Mouse (Mus musculus) splenic B cell, adult 2 months (primary cell): ENCODE measurements around the gene Fbxo31.

ENCODE experiments used
- DNase-seq: peaks from one replicate; pipeline ENCODE4 v3.0.0-alpha.2; 2011; ENCODE audit warnings: low read depth, low spot score
- H3K27me3 ChIP-seq: 2 replicates; pipeline ENCODE4 v1.6.1; 2012; ENCODE audit warnings: mild to moderate bottlenecking, low read length, moderate library complexity, mixed read lengths; ENCODE audit not compliant: control insufficient read depth, poor library complexity, insufficient read depth, severe bottlenecking
- H3K36me3 ChIP-seq: 2 replicates; pipeline ENCODE4 v1.6.1; 2012; ENCODE audit warnings: mild to moderate bottlenecking, low read length, moderate library complexity, mixed read lengths; ENCODE audit not compliant: control insufficient read depth, poor library complexity, insufficient read depth, severe bottlenecking

The Fbxo31 gene

GRCm38 (mm10) chr8:121578676-121579451 lies at the start of gene Fbxo31:
Gene Fbxo31 (minus strand): TSS chr8:121578806.
- Histone ChIP-seq H3K27me3 (no peaks in the 10 kb centered on the region), H3K36me3 (no peaks in the 10 kb centered on the region)
- DNase-seq: peak; percentile 97

DNA sequence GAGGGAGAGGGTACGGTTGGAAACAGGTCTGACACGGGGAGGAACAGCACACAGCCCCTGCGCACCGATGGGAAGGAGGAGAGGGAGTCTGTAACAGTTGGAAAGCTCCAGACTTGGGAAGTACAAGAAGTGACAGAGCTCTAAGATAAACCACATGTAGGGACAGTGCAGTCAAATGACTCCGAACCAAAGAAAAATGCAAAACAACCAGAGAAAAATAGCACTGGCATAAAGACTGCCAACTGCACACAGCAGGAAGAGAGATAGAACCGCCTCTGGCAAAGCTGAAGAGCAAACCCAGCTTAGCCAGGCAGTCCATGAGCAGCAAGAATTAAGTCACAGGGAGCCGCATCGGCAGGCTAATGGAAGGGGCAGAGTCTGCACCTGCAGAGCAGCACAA lies 44.4 kb upstream of the Fbxo31 start:
- DNase-seq: no peak
- no peaks in the 10 kb centered on the region for H3K27me3 ChIP-seq

DNA sequence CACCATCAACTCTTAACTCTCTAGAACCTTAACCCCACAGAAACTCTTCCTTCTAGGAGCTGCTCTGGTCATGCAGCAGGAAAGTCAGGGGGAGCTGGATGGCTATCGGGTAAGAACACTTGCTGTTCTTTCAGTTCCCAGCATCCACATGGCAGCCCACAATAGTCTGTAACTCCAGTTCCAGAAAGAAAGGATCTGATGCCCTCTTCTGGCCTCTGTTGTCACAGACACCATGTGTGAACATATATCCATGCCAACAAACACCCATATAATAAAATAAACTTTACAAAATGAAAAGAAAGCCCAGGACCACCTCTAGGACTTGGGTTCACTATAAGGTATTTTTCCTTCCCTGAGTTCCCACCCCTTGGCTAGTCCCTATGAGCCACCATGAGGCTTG lies 43.3 kb upstream of the Fbxo31 start:
- Histone ChIP-seq H3K27me3 (no peaks in the 10 kb centered on the region), H3K36me3 (no peaks in the 10 kb centered on the region)
- no peak for DNase-seq

More for the DNA sequence above, 44.4 kb upstream of the Fbxo31 start:
- H3K36me3 ChIP-seq: no peaks in the 10 kb centered on the region

DNA sequence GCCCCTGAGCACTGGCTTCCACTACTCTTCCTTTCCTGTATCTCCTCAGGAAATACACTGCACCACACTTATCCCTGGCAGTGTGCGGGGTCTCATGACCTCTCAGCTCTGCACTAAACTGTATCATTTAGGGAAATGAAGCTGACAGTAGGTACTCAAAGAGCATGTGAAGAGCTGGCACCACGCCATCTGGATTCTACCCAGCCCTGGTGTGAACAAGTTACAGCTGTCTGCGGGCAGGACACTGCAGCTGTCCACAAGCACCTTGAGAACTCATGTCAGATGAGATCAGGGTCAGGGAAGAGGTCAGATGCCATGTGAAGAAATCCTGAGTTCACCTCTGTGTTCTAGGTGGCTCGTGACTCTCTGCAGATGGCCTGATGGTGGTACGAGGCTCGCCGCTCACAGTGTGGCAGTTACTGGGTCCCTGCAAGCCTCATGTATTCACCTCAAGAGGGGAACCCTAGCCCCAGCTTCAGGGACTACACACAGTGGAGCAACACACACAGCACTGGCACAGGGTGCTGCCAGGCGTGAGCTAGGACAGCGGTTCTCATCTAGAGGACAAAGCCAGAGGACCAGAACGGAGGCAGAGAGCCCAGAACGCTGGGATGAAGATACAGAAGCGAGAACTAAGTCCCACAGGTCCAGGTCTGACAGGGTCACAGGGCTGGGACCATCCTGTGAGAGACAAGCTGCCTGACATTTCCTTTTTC lies 42.4 kb upstream of the Fbxo31 start:
- H3K36me3 ChIP-seq: no peaks in the 10 kb centered on the region
- DNase-seq: no peak
- H3K27me3 ChIP-seq: no peaks in the 10 kb centered on the region

DNA sequence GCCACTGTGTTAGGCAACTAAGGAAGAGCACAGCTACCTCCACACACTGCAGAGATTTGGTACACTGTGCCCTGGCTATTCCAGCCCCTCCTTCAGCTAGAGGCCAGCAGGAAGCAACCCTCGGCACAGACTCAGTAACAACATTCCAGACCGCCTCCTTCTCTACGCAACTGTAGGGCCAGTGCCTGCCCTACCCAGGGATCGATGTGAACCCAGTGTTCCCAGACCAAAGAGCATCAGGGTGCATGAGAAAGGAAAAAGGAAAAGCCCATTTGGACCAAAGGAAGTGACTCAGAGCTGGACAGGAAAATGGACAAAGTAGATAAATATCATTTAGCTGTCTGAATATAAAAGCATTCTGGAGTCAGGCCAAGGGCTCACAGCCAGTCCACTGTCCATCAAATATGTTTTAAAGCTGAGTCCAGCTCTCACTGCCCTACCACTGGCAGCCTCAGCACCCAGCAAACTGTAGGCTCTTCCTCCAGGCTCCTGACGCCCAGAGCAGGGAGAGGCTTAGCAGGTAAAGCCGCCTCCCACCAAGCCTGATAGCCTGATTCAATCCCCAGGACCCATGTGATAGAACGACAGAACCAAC lies 40.9 kb upstream of the Fbxo31 start:
- DNase-seq: no peak
- Histone ChIP-seq H3K36me3 (no peaks in the 10 kb centered on the region), H3K27me3 (no peaks in the 10 kb centered on the region)

DNA sequence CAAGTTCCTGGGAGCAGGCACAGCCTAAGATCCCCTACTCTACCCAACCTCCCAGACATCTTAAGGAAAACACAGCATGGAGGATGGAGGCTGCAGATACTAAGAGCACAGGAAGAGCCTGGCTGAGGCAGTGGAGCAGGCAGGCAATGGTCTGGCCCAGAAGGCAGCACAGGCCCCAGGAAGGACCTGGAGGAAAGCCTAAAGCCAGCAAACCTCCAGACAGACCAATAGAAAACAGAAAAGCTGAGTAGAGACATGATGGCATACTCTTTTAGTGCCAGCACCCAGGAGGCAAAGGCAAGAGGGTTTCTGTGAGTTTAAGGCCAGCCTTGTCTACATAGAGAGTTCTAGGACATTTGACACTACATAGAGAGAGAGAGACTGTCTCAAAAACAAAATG lies 34.8 kb upstream of the Fbxo31 start:
- DNase-seq: no peak
- H3K36me3 ChIP-seq: no peaks in the 10 kb centered on the region

GRCm38 (mm10) chr8:121609916-121610315 lies 31.3 kb upstream of the Fbxo31 start:
- H3K27me3 ChIP-seq: no peaks in the 10 kb centered on the region
- DNase-seq: no peak
- no peaks in the 10 kb centered on the region for H3K36me3 ChIP-seq

More for the DNA sequence above, 34.8 kb upstream of the Fbxo31 start:
- H3K27me3 ChIP-seq: no peaks in the 10 kb centered on the region

DNA sequence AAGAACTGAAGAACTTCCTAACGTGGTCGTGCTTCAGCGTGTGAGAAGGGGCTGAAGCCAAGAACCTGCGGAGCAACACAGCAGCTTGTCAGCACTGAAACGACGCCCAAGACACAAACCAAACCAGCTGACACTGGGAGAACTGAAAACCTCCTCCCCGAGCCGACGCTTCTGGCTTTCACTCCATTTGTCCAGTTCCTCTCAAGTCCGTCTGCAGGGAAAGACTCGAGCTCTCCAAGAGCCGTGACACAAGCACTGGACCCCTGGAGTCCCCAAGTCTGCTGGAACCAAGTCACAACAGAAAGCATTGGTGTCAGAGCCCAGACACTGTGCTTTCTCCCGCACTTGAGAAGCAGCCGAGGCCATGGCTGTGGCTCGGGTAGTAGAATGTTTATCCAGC lies 30.6 kb upstream of the Fbxo31 start:
- no peak for DNase-seq
- Histone ChIP-seq H3K36me3 (no peaks in the 10 kb centered on the region), H3K27me3 (no peaks in the 10 kb centered on the region)

GRCm38 (mm10) chr8:121607661-121608060 lies 29.1 kb upstream of the Fbxo31 start:
- Histone ChIP-seq H3K27me3 (no peaks in the 10 kb centered on the region), H3K36me3 (no peaks in the 10 kb centered on the region)
- DNase-seq: peak; percentile 27

GRCm38 (mm10) chr8:121603801-121604200 lies 25.2 kb upstream of the Fbxo31 start:
- Histone ChIP-seq H3K27me3 (no peaks in the 10 kb centered on the region), H3K36me3 (peaks cover 2% of the 10 kb centered on the region)
- no peak for DNase-seq

GRCm38 (mm10) chr8:121602860-121603259 lies 24.3 kb upstream of the Fbxo31 start:
- DNase-seq: peak; percentile 65
- Histone ChIP-seq H3K27me3 (no peaks in the 10 kb centered on the region), H3K36me3 (peaks cover 2% of the 10 kb centered on the region)

DNA sequence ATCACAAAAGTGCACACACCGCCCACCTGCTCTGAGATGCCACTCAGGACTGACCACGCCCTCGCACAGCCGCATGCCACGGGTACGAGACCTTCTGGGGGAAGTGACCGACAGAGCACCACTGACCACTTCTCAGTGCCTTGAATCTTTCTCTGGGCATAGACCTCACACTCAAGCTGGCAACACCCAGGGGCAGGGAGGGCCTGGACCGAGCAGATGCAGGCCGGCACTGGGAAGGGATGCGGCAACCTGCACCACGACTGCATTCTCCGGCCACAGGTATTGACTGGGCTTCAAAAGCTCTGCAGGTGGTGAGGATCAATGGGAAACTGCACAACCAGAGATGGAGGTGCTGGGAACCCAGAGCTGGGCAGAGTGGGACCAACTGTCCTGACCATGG lies 23.8 kb upstream of the Fbxo31 start:
- H3K36me3 ChIP-seq: peaks cover 3% of the 10 kb centered on the region
- no peak for DNase-seq
- H3K27me3 ChIP-seq: no peaks in the 10 kb centered on the region

- Histone ChIP-seq H3K27me3 (no peaks in the 10 kb centered on the region), H3K36me3 (peaks cover 5% of the 10 kb centered on the region)
- DNase-seq: no peak
These were observed 21.2 kb upstream of the Fbxo31 start for GRCm38 (mm10) chr8:121599842-121600241.

GRCm38 (mm10) chr8:121598892-121599291 lies 20.3 kb upstream of the Fbxo31 start:
- DNase-seq: peak; percentile 86
- no peaks in the 10 kb centered on the region for H3K27me3 ChIP-seq

DNA sequence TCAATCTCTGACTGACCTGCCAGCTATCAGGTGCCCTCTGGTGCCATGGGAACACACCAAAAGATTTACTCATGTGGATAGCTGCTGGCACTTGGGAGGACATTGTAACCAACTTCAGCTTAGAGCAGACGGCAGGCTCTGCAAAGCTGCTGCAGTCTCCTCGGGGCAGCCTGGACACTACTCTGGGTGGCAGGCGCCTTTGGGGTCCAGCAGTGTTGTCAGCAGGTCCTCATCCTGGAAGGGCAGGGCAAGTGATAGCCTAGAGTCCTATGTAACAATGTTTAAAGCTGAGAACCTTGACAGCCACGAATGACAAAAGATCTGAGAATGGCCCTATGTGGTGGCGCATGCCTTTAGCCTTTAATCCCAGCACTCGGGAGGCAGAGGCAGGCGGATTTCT lies 19.6 kb upstream of the Fbxo31 start:
- Histone ChIP-seq H3K36me3 (peaks cover 10% of the 10 kb centered on the region), H3K27me3 (no peaks in the 10 kb centered on the region)
- no peak for DNase-seq

More at GRCm38 (mm10) chr8:121598892-121599291, 20.3 kb upstream of the Fbxo31 start:
- peaks cover 8% of the 10 kb centered on the region for H3K36me3 ChIP-seq
